Mouse (Mus musculus) c-Kit-positive CD71-negative TER-119-negative erythroid progenitor cells, embryonic 14.5 days (primary cell): ENCODE measurements around the gene Gm11397.
"Not testable (repeated sequence)": the region's sequence is repeated elsewhere in the genome, so short reads cannot be mapped to it uniquely, and the experiment has no call there.

Source experiments
- DNase-seq: peaks from one replicate; pipeline ENCODE4 v3.0.0-alpha.2; 2013; ENCODE audit warnings: low read depth

Gm11397 gene

DNA sequence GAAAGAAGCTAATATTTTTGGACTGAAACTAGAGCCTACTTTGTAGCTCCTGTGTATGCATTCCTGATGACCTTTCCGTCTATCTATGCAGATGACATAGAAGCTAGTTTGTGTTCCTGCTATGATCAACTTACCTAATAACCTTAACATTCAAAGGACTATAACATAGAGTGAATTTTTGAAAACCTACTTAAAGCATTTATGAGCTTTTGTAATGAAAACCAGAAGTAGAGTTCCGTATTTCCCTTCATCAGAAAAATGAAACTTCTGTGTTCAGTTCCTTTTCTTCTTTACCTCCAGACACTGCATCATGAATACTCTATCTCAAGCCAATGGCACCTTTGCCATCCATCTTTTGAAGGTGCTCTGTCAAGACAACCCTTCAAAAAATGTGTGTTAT, at the start of gene Gm11397:
Gm11397 (plus strand) TSS at position 301 of the 400 bp plus-strand sequence.
- not testable (repeated sequence) for DNase-seq

DNA sequence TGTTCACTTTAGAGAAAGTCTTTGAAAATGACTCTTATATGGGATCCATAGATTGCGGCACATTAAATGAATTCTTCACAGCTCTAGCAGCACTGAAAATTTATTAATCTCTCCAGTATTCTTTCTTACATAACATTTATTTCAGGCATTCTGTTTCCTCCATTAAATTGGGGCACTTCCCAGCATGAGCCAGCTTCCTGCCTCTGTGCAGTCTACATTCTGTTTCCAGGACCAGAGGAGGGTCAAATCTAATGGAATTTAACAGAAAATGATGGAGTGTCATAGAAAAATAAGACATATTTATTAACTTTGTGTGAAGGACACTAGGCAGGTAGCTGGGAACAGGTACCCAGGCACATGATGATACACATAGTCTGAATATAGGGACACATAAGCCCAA, 38.9 kb upstream of the Gm11397 start:
- not testable (repeated sequence) for DNase-seq

DNA sequence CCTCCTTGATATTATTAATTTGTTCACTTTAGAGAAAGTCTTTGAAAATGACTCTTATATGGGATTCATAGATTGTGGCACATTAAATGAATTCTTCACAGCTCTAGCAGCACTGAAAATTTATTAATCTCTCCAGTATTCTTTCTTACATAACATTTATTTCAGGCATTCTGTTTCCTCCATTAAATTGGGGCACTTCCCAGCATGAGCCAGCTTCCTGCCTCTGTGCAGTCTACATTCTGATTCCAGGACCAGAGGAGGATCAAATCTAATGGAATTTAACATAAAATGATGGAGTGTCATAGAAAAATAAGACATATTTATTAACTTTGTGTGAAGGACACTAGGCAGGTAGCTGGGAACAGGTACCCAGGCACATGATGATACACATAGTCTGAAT, 37.2 kb downstream of the Gm11397 start:
- not testable (repeated sequence) for DNase-seq
